Mouse (Mus musculus): Measurements from ENCODE around the gene Nlrp14. TPM values are rescaled to one million over a fixed set of nuclear protein-coding genes. Genes with fewer than 3 reads are reported as not detected.
"Not testable (repeated sequence)": the region's sequence is repeated elsewhere in the genome, so short reads cannot be mapped to it uniquely, and the experiment has no call there.

The Nlrp14 gene
- polyA plus RNA-seq (2017; shearing (Covaris generic)), result not detected

DNA sequence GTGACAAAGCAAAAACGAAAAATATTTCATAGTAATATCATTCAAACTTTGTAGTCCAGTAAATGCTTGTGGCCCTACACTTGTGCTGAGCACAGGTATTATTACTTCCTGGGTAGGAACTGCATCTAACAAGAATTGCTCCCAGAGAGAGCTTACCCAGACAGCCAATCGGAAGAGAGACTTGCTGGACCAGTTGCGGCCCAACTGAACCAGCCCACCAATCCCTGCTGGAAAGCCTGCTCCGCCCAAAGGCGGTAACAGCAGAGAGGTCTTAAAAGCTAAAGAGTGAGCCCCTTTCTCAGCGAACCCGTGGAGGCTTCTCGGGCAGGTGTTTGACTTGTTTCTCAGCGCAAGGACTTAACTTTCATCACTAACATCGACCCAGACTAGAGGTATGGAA, at the start of gene Nlrp14:
TSS of gene Nlrp14 (plus strand) at position 301 of the 400 bp plus-strand sequence.
- ATAC-seq, result no peak

- ATAC-seq, result not testable (repeated sequence)
Measured at GRCm38 (mm10) chr7:107130983-107131382, 35.8 kb upstream of the Nlrp14 start, which contains the start of gene Olfr715. Gene Olfr715, minus strand, starts transcription at chr7:107131083.

GRCm38 (mm10) chr7:107138027-107138426, 28.8 kb upstream of the Nlrp14 start, which contains the start of gene Olfr716:
Gene Olfr716, plus strand, starts transcription at chr7:107138327.
- ATAC-seq, result not testable (repeated sequence)

DNA sequence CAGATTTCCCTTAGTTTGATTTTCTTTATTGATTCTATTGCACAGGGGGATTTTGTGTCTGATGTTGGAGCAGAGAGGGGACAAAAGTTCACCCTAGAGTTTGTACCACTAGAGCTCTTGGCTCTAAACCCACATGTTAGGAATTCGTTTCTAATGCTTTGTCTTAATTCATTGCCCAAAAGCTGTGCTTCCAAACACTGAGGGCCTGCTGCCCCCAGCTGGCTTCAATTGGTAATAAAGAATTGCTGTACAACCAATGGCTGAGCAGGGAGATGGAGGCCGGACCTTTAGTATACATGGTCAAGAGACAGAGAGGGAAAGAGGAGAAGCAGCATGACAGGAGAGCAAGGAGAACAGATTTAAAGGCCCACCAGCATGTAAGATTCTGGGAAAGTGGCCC, 13.6 kb downstream of the Nlrp14 start:
- no peak for ATAC-seq

GRCm38 (mm10) chr7:107201817-107202216, 35.0 kb downstream of the Nlrp14 start:
- no peak for ATAC-seq

GRCm38 (mm10) chr7:107207843-107208242, 41.1 kb downstream of the Nlrp14 start:
- ATAC-seq, result no peak

- ATAC-seq, result no peak
Measured at GRCm38 (mm10) chr7:107209204-107209860, 42.5 kb downstream of the Nlrp14 start, which contains the start of gene Rbmxl2. Gene Rbmxl2, plus strand, starts transcription at chr7:107209445.

- no peak for ATAC-seq
Measured at GRCm38 (mm10) chr7:107210126-107210576, 43.4 kb downstream of the Nlrp14 start.

DNA sequence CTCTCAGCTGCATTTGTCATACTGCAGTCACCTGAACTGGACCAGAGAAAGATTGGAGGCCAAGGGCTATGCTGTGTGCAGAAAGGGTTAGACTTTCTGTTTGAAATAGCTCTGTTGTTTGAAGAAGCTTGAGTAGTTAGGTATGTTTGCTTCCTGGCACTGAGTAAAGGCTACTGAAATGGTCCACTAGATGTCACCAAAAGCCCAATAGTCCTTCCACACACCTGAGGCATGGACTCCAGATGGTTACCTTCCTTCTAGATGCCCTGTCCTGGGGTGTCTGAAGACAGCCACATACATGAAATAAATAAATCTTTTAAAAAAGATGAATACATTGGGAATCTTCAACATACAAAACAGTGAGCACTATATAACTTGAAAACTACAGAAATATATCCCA, 48.9 kb downstream of the Nlrp14 start:
- ATAC-seq, result no peak

DNA sequence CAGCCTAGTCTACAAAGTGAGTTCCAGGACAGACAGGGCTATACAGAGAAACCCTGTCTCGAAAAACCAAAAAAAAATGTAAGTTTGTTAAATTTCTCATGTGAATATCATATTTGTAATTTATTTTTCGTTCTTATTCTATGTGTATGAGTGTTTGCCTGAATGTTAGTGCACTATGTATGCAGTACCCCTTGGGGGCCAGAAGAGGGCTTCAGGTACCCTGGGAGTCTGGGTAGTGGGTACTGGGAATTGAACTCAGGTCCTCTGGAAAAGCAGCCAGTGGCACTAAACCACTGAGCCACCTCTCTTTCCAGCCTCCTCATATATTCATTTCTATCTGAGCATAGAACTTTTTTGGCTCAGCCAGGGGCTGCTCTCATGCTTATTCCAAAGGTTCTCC, 50.1 kb downstream of the Nlrp14 start:
- no peak for ATAC-seq

- ATAC-seq, result no peak
Measured at GRCm38 (mm10) chr7:107236854-107237253, 70.1 kb downstream of the Nlrp14 start.

DNA sequence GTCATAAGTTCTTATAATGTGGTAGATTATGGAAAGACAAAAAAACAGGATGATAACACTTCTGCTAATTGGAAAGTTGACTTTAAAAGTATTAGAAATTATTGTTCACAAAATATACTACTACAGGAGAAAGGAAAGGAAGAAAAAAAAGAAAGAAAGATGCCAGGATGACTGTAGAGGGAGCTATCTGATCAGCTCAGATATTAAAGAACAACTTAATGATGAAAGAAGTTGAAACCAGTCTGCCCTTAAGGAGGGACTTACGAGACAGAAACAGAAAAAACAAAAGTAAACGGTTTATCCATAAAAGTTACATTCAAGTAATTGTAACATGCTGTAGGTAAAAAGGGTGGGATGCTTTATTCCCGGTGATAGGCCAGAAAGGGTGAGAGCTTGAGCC, 70.7 kb downstream of the Nlrp14 start:
- ATAC-seq, result no peak

- ATAC-seq, result no peak
Measured at GRCm38 (mm10) chr7:107241371-107241883, 74.6 kb downstream of the Nlrp14 start.

Other genes starting within 250 kb of the Nlrp14 start
- not detected for gene Olfr709-ps1, start 234.8 kb upstream of the Nlrp14 start, polyA plus RNA-seq (2017; shearing (Covaris generic))
- gene Olfr710, start 218.7 kb upstream of the Nlrp14 start, polyA plus RNA-seq (2017; shearing (Covaris generic)), result not detected
- gene Olfr6, start 203.1 kb upstream of the Nlrp14 start, polyA plus RNA-seq (2017; shearing (Covaris generic)), result not detected
- gene Olfr711, start 191.5 kb upstream of the Nlrp14 start, polyA plus RNA-seq (2017; shearing (Covaris generic)), result not detected
- gene Olfr2, start 160.9 kb upstream of the Nlrp14 start, polyA plus RNA-seq (2017; shearing (Covaris generic)), result not detected
- not detected for gene Olfr713, start 135.8 kb upstream of the Nlrp14 start, polyA plus RNA-seq (2017; shearing (Covaris generic))
- gene Olfr714, start 96.0 kb upstream of the Nlrp14 start, polyA plus RNA-seq (2017; shearing (Covaris generic)), result not detected
- not detected for gene Olfr17, start 73.8 kb upstream of the Nlrp14 start, polyA plus RNA-seq (2017; shearing (Covaris generic))
- under 1 TPM in 1 of 3 experiments, not detected in 2; 0.17 TPM for gene Olfr715b, start 56.6 kb upstream of the Nlrp14 start, polyA plus RNA-seq (2017; shearing (Covaris generic))
- gene Olfr715, start 35.9 kb upstream of the Nlrp14 start, polyA plus RNA-seq (2017; shearing (Covaris generic)), result not detected
- gene Olfr716, start 28.7 kb upstream of the Nlrp14 start, polyA plus RNA-seq (2017; shearing (Covaris generic)), result not detected
- gene Rbmxl2, start 42.5 kb downstream of the Nlrp14 start, polyA plus RNA-seq (2017; shearing (Covaris generic)), result not detected
- gene Syt9, start 203.7 kb downstream of the Nlrp14 start, polyA plus RNA-seq (2017; shearing (Covaris generic)), result not detected